Mouse (Mus musculus): Measurements from ENCODE around the gene Mvk. TPM values are rescaled to one million over a fixed set of nuclear protein-coding genes. Genes with fewer than 3 reads are reported as not detected.

Mvk gene
- total RNA-seq, 2 experiments from 2014 or later: 8.7 to 10.2 TPM

GRCm38 (mm10) chr5:114456287-114456686, 12.2 kb downstream of the Mvk start:
- DNase-seq: no peak
- intact Hi-C loops (cut with DNase I): no loop called here

- intact Hi-C loops (cut with DNase I): no loop called here
- DNase-seq: peak; percentile 38 to 42
Measured at GRCm38 (mm10) chr5:114456995-114457605, 13.0 kb downstream of the Mvk start.

GRCm38 (mm10) chr5:114461238-114461637, 17.2 kb downstream of the Mvk start:
- intact Hi-C loops (cut with DNase I): loop anchor here (1.0 kb wide), 2 partner anchors 106 to 158 kb away; no protein-coding TSS in a partner anchor
- DNase-seq: peak; percentile 86 to 92

GRCm38 (mm10) chr5:114462067-114463040, 18.3 kb downstream of the Mvk start:
- peak; percentile 79 to 85 for DNase-seq
- intact Hi-C loops (cut with DNase I): no loop called here

DNA sequence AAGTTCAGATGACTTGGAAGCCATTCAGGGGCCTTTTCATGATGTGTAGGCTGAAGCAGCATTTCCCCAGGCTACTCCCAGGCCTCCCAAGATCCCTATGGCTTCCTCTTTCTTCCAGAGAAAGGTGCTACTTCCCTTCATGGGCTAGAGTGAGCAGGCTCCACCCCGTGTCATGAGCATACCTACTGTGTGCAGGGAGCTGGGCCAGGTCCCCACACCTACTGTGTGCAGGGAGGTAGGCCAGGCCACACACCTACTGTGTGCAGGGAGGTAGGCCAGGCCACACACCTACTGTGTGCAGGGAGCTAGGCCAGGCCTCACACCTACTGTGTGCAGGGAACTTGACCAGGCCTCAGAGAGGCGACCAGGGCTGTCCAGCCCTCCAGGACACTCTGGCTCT, 20.5 kb downstream of the Mvk start:
- DNase-seq: no peak
- intact Hi-C loops (cut with DNase I): no loop called here

DNA sequence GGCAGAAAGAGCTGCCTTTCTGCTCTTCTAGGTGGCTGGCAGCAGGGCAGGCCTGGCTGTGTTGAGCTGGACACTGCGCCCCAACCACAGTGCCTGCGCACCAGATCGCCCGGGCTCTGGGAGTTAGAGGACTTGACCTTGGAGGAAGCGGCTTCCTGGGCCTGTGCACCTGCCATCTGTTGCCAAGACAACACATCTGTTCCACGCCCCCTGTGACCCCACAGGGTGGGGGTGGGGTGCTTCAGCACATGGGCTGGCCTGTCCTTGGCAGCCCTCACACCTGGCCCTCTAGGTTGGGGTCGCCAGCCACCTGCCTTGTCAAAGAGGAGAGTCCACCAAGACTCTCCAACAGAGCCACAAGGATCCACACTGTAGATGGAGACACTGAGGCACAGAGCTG, 21.6 kb downstream of the Mvk start:
- intact Hi-C loops (cut with DNase I): no loop called here
- no peak for DNase-seq

GRCm38 (mm10) chr5:114467019-114467418, 22.9 kb downstream of the Mvk start:
- intact Hi-C loops (cut with DNase I): no loop called here
- DNase-seq: peak in 1 of 2 experiments; percentile 15

- peak; percentile 76 to 78 for DNase-seq
- intact Hi-C loops (cut with DNase I): no loop called here
Measured at GRCm38 (mm10) chr5:114467430-114467829, 23.4 kb downstream of the Mvk start.

DNA sequence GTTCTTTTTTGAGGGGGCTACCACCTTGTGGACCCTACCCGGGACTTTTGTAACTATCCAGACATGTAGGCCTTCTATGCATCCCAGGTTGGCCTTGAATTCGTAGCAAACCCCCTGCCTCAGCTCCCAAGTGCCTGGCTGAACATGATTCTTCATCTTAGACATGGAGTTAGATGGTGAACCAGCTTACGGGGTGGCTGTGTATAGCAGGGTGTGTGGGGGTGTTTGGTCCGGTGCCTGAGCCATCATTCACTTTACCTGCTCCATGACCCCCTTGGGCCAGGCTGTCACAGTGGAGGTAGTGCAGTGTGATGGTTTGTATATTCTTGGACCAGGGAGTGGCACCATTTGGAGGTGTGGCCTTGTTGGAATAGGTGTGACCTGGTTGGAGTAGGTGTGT, 23.9 kb downstream of the Mvk start:
- DNase-seq: no peak
- intact Hi-C loops (cut with DNase I): no loop called here

- intact Hi-C loops (cut with DNase I): no loop called here
- no peak for DNase-seq
Measured at GRCm38 (mm10) chr5:114470359-114470758, 26.3 kb downstream of the Mvk start.

DNA sequence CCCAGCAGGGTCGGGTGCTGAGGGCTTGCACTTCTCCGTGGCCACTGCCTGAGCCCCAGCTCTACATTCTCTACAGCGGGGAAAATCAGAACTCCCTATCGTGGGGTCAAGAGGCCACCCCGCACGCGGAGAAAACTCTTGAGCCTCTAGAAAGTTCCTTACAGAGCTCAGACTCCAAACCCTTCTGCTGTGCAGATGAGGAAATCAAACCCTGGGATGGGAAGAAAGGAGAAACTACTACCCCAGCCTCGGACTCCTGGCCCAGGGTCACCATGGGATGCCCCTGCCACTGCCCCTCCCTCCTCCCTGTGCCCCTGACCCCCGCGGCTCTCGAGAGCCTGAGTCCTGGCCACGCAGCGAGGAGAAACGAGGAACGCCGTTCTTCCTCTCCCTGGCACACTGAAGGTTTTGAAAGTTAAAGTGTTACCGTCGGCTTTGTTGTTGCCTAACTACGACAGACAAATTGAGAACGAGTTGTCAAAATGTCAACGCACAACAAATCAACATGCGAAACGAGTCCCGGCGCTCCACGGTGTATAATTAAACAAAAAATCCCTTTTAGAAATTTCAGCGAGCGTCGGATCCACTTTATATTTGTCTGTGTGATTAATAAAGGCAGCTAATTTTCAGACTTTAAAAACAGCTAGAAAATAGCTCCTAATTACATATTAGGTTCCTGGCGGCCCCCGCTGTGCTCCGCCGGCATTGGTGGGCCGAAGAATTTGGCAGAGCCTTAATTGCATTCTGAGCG, 30.8 kb downstream of the Mvk start:
- intact Hi-C loops (cut with DNase I): no loop called here
- no peak for DNase-seq

DNA sequence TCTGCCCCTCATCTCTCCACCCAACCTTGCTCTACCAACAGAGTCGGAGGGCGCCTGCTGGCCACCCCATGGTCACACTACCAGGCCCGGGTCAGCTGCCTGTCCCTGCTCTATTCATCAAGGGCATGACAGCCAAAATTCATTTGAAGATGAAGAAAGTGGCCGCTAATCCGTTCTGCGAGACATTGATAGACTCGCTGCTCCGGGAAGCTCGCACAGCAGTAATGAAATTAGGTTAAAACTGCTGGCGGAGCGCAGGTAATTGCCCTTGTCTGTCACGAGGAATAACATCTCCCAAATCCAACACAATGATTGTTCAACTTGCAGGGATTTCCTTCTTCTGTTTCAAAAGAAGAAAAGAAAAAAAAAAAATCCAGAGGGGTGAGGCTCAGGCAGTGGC, 34.2 kb downstream of the Mvk start:
- no peak for DNase-seq
- intact Hi-C loops (cut with DNase I): no loop called here

DNA sequence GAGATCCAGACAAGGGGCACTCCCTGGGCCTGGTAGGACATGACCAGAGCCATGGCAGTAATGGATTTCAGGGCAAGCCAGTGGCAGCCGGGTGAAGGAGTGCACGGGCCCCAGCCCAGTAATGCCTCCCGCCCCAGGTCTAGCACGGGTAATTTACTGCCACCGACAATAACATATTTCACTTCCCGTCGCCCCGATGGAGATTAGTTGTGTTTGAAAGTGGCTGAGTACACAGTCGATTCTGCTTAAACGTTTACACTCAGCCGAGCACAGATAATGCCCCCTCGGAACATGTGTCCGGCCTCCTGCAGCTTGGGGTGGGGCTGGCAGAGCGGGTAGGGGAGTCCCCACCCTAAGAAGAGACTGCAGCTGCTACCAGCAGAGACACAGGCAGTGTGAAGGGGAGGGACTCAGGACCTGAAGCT, 38.5 kb downstream of the Mvk start:
- DNase-seq: no peak
- intact Hi-C loops (cut with DNase I): no loop called here

DNA sequence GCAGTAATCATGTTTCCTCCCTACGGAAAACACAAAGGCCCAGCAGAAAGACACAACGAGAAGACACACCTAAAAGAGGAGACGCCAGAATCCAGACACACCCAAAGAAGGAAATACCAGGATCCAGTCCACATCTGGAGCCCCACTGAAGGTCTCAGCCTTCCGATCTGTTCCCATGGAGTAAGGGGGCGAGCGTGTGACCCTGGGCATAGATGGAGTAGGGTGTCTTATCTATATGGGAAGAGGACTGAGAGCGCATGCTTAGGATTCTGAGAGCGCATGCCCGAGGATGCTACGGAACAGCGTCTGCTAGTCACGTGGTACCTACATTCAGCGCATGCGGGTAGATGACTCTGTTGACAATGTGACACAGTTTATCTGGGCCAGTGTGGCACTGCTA, 41.6 kb downstream of the Mvk start:
- intact Hi-C loops (cut with DNase I): no loop called here
- DNase-seq: no peak

DNA sequence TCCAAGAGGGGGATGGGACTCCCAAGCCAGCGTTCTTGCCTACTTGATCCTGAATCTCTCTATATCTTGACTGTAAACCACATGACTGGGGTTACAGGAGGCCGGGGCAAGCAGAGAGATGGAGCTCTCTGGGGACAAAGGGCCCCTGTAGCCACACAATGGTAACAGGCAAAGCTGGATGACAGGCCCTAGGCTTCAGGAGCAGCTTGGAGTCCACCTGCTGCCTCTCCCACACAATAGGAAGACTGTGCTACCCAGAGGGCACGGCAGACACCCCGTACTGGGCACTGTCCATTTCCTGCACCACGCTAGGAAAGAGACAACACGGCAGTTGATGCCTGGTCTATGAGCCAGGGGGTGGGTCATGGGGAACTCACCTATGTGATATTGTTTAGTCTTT, 45.5 kb downstream of the Mvk start:
- no peak for DNase-seq
- intact Hi-C loops (cut with DNase I): loop anchor here (2.0 kb wide), 1 partner anchor 67 kb away; no protein-coding TSS in a partner anchor

- intact Hi-C loops (cut with DNase I): no loop called here
- no peak for DNase-seq
Measured at GRCm38 (mm10) chr5:114490241-114490640, 46.2 kb downstream of the Mvk start.

DNA sequence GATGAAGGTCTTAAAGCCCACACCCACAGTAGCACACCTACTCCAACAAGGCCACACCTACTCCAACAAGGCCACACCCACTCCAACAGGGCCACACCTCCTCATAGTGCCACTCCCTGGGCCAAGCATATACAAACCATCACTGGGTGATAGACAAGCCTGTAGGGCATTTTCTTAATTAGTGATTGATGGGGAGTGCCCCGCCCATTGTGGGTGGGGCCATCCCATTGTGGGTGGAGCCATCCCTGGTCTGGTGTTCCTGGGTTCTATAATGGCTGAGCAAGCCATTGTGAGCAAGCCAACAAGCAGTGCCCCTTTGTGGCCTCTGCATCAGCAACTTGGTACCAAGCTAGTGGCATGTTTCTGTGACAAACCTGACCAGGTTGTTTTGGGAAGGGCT, 50.7 kb downstream of the Mvk start:
- no peak for DNase-seq
- intact Hi-C loops (cut with DNase I): no loop called here

- DNase-seq: peak in 1 of 2 experiments; percentile 7
- intact Hi-C loops (cut with DNase I): no loop called here
Measured at GRCm38 (mm10) chr5:114501252-114501651, 57.2 kb downstream of the Mvk start.

GRCm38 (mm10) chr5:114504826-114505225, 60.8 kb downstream of the Mvk start:
- DNase-seq: no peak
- intact Hi-C loops (cut with DNase I): no loop called here

DNA sequence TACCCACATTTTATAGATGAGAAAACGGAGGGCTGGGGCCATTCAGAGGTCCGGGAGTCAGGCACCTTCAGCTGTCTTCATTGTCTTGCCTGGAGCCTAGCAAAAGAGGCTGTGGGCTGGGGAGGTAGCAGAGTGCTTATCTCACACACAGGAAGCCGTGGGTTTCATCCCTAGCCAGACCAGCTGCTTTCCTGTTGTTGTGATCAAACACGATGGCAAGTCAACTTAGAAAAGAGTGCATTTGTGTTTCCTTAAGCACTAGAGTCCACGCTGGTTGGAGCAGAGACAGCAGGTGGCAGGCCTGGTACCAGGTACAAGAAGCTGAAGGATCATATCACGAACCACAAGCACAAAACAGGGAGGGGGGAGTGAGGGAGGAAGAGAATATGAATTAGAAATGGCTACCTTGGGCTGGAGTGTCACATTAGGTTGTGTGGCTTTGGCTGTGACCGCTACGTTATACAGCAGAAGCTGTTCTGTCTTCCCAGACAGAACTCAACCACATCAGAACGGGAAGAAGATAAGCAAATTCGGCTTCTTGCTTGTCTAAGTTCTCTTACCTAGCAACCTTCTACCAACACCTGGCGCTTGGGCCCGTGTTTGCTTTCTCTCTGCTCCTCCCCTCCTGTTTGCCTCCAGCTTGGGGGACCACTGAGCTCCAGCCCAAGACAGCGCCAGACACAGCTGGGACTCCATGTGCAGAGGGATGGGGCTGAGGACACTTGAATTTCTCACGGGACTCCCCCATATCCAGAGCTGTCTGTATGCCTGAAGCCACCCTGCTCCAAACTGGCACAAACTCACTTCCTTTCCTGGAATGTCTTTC, 61.4 kb downstream of the Mvk start:
- no peak for DNase-seq
- intact Hi-C loops (cut with DNase I): no loop called here

All from heart, postnatal 10 days (tissue).